Mouse (Mus musculus) cerebral cortex, adult 2 months (tissue): Measurements from ENCODE around the gene Pip5k1b.

Source experiments
- WGBS: fragments of 180-500 bp; shearing (Covaris S2); methylation state at CpG from one replicate; pipeline ENCODE4 v1.1.7; 2018; 5-methylcytosine and 5-hydroxymethylcytosine counted together

Gene Pip5k1b

DNA sequence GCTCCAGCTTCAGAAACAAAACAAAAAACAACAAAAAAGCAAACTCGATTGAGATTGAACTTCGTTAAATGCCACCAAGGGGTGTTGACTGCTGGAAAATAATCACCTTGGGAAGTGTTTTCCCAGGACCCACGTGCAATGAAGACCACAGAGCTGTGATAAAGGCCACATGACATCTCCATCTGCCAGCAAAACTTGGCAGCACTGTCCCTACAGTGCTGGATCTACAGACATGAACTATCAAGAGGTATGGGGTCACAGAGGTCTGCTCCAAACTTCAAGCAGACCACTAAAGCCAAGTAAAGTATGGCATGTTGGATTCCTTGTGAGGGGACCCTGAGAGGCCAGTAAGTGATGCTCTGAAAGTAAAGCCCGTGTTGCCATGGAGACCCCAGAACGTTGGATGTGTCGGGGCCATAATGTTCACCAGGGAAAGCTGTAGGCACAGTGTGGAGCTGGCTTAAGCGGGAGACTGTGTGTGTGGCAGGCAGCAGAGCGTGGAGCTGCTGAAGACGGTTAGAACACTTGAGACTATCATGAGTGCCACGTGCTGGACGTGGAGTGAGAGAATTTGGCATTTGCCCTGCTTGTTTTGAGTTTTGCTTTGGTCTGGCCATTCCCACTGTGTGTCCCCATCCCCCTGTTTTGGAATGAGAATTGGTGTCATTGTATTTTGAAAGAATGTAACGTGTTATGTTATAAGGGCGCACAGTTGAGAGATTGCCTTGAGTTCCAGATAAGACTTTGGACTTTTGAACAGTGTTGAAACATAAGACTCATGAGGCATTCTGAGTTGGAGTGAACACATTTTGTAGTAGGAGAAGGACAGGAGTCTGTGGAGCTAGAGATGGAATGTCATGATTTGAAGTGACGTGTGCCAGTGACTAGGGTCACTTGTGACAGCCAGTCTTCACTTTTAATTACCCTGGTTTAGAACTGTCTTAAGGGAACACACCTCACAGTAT, 12.0 kb downstream of the Pip5k1b start:
- 78% methylated on average over 14 of the region's 14 CpGs for WGBS

DNA sequence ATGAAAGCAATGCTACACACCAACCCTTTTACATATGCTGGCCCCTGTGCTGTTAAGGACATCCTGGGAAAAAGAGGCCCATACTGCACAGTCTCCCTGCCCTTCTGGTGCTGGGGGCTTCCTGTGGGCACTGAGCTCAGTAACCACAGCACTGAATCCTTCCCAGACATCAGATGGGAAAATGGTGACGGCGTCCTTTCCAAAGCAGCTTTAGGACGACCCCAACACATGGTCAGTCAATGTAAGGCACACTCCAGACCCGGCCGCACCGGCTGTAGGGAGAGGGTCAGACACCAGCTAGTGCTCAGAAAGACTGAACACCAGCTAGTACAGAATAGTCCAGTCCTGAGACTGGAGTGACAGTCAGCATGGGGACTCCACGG, 13.4 kb downstream of the Pip5k1b start:
- WGBS: 95% methylated on average over 7 of the region's 7 CpGs

DNA sequence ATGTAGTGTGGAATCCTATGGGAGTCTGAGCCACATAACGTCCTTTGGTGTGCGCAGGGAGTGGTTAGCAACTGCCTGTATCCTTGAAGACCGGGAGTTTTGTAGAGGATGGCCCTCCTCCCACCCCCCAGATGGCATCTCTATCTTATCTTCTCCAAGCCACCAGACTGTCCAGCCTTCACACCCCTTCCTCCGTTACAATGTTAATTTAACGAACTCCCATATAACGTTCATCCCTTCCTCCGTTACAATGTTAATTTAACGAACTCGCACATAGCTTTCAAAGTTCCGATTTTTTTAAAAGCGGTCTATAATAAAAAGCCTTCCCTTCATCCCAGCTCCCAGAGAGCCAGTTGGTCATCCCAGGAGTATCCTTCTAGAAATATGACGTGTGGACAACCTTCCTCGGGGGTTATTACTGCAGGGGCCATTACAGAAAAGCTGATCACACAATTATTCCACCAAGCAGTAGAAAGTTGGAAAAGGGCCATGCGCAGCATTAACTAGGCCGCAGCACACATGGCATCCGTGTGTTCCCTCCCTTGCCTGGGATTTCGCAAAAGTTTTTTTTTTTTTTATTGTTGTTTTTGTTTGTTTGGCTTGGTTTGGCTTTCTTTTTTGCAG, 13.9 kb downstream of the Pip5k1b start:
- WGBS: 80% methylated on average over 17 of the region's 17 CpGs

DNA sequence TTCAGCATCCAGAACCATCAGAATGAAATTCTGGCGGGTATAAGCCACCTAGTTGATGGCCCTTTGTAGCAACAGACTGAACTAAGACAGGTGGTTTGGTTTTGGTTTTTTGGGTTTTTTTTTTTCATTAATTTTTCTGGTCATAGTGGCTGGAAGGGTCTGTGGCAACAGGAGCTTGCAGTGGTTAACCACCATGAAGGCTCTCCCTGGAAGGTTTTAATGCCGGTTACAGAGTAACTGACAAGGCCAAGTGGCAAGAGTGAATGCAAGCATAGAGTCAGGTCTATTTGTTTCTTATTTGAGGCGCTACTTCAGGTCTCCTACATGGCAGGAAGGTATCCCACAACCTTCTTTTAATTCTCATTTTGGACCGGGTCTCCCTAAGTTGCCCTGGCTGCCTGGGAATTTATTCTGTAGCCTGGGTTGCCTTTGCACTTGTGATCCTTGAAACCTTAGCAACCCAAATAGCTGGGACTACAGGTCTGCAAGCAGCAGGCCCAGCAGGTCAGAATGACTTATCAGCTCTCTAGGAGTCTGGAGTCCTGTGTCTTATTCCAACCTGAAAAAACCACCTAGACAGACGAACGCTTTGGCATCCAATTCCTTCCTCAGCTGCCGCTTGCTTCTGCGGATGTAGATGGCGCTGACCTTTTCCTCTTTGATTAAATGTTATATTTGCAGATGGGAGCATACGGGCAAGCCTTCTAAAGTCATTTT, 14.6 kb downstream of the Pip5k1b start:
- WGBS: 95% methylated on average over 10 of the region's 10 CpGs

DNA sequence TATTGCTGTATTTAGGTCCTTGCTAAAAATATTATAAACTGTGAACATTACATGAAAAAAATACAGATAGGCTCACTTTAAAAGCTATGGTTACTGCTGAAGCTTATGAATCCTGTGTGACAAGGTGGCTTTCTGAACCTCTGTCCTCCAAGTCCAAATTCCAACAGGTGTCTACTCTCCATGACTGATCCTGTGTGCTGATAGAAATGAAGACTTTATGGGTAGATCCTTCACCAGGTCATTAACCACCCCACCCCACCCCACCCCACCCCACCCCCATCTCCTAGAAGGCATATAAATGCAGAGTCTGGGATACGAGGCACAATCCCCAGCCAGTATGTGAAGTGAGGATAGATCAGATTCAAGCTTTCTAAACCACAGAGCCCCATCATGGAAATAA, 16.6 kb downstream of the Pip5k1b start:
- 97% methylated on average over 1 of the region's 1 CpGs for WGBS

DNA sequence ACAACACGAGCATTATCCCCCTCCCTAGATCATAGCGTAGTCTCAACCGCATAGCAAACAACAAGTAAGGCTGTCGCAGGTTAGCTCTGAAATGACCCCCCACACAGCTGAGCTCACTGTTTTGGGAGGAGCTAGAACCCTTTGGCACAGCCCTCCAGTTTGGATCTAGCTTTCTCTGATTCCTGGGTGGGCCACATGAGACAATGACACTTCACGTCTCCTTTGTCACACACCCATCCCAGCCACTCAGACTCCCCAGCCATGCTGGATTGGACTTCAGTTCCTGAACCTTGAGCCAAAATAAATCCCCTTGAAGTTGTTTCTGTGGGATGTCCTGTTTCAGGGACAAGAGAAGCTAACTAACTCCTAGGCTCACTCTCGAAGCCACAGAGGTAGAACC, 17.5 kb downstream of the Pip5k1b start:
- WGBS: 89% methylated on average over 6 of the region's 6 CpGs

DNA sequence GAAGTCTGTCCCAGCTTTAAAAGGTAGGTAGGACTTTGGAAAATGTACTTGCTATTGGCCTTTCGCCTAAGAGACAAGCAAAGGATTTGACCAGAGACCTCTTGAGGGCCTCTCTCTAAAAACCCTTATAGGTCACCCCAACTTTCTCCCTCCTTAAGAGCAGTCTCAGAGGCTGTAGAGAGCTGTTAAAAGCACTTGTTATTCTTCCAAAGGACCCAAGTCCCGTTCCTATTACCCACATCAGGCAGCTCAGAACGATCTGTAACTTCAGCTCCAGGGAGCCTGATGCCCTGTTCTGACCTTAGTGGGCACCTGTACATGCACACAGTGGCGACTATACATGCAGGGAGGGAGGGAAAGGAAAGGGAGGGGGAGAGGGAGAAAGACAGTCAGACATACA, 18.0 kb downstream of the Pip5k1b start:
- 87% methylated on average over 4 of the region's 4 CpGs for WGBS

DNA sequence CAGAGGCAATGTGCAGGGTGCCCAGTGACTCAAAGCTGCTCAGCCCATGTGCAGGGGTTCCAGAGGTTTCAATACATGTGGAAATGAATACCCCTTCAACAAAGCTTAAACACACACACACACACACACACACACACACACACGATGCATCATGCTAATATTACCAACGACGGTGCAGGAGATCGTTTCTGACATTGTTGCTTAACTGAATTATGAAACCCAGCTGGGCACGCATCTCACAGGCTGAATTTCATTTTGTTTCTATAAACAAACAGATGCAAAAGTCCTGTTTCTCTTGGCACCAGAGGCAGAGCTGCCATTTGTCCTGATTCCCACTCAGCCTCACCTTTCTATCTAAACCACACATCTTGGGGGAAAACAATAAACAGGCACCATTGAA, 18.8 kb downstream of the Pip5k1b start:
- 53% methylated on average over 5 of the region's 5 CpGs for WGBS

DNA sequence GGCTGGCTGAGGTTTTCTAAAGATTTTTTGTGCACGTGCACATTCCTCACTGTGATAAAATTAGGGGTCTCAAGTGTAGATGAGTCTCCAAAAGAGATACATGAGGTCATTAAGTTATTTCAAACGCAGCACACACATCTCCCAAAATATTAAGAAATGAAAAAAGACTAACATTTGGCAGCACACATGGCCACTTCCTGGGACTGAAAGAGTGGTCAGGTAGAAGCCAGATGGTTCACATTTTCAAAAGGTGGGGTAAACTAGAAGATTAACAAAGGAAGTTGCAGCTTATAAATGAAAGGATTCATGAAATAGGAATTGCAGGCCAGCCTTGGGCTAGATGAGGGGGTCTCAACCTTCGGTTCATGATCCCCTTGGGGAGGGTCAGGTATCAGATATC, 19.4 kb downstream of the Pip5k1b start:
- WGBS: 88% methylated on average over 3 of the region's 3 CpGs

DNA sequence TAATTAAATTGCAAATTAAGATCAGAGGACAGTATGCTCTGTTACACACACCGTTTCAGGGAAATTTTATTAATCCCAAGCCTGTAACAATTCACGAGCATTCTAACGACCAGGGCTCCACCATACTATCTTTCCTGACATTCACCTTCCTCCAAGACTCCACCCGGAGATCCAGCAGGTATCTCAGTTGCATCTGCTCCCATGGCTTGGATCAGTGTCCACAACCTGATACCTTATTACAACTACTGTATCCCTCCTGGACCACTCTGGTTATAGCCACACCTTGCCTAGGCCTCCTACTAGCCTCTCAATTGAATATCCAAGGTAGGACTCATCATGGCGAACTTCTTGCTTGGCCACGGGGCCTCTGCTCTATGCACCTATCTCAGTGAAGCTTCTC, 20.5 kb downstream of the Pip5k1b start:
- 84% methylated on average over 6 of the region's 6 CpGs for WGBS

DNA sequence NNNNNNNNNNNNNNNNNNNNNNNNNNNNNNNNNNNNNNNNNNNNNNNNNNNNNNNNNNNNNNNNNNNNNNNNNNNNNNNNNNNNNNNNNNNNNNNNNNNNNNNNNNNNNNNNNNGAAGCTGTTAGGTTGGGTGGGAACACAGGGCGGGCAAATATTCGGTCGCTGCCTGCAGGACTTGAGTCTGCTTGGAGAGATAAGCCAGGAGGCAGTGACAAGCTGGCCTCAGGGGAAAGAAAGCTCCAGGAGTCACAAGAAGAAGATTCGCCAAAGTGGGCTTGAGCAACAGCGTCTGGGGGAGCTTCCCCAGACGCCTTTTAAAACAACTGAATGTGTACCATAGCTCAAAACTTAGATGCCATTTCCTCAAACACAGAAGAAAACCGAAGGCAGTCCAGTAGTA, 20.9 kb downstream of the Pip5k1b start:
- WGBS: 87% methylated on average over 7 of the region's 7 CpGs

DNA sequence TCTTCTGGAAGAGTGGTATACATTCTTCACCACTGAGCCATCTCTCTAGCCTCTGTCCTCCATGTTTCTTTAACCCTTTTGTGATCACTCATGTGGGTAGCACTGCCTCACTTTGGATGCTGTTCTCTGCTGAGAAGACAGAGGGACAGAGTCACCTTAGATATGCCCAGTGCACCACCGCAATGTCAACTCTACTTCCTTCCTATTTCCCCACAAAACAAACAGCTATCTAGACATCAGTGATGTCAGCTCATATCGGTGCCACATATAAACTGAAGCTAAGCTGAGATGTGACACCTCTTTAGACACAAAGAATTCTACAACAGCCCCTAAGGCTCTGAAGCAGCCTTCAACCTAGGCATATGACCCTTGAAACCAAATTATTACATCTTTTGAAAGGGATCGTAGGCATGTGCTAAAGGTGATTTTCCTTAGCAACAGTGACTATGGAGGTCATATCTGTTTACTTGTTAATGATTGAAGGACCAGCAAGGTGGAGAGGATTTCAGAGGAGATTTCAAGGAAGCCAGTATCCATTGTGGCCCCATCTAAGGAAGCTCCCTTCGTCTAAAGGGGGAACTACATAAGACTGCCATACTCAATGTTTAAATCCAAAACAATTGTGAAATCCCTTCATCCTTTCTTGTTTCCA, 26.6 kb downstream of the Pip5k1b start:
- 87% methylated on average over 4 of the region's 4 CpGs for WGBS

DNA sequence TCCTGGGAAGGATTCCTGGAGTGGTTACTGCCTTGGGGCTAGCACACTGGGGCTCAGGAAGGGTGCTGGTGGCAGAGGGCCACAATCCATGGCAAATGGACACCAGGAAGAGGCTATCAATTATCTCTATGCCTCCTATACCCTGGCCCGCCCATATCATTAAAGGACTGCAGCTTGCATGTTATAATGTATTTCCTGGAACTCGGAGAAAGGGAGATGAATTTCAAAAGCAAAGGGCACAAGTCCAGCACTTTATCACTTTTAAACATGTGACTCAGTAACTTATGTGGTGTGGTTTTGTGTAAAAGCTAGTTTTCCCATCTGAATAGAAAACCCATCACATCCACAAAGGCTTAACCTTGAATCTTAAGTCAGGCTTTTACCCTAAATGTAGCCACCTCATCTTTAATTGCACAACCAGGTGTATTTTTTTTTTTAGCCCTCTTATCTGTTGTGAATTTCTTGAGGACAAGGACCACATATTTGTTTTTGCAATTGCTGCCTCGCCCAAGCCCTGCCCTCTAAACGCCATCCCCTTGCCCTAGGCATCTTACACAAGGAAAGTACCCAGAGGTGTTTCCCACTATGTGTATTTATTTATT, 27.4 kb downstream of the Pip5k1b start:
- 89% methylated on average over 4 of the region's 4 CpGs for WGBS

DNA sequence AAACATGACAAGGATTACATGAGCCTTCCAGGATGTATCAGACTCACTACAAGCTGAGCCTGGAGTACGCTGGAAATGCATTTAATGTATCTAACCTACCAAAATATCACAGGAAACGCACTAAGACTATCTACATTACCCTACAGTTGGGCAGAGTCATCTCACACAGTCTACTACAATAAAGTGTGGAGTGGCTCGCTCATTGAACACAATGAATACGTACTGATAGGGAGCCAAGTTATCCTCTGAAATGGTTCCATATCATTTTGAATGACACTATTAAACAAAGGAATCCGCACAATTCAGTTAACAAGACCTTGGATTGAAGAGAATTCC, 28.1 kb downstream of the Pip5k1b start:
- 90% methylated on average over 5 of the region's 5 CpGs for WGBS

DNA sequence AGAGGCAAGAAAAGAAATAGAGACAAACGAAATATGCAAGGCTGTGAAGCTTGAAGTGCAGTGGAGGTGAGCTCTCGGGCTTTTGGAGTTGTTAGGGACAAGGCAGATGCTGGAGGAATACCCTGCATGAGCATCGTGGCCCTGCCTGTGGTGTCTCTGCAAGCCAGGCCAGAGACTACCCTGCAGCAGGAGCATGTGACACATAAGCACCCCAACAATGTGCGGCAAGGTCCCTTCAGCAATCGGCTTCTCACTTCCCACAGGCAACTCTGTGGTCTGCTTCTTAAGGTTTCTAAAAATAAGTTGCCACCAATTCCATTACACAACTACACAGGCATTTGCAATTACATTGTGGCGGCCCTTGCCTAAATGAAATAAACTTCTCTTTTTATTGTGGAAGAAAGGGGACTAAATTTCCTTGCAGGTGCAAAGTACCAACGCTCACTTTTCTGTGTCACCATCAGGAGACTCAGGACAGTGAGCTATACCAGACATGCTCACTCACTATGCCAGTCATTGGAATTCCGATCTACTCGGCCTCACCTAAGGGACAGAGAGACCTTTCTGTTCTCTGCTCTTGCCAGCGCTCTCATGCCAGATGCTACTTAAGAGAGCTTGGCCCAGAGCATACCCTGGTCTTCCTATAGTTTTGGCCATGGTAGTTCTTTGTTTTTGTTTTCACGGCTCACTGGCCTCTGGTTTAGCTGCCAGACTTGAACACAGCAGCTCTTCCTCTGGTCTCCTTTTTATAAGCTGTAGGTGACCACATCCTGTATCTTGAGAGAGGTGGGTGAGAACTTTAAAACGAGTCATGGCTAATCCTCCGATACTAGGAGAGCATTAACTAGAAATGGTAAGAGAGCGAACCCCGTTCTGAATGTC, 28.7 kb downstream of the Pip5k1b start:
- WGBS: 70% methylated on average over 15 of the region's 15 CpGs

DNA sequence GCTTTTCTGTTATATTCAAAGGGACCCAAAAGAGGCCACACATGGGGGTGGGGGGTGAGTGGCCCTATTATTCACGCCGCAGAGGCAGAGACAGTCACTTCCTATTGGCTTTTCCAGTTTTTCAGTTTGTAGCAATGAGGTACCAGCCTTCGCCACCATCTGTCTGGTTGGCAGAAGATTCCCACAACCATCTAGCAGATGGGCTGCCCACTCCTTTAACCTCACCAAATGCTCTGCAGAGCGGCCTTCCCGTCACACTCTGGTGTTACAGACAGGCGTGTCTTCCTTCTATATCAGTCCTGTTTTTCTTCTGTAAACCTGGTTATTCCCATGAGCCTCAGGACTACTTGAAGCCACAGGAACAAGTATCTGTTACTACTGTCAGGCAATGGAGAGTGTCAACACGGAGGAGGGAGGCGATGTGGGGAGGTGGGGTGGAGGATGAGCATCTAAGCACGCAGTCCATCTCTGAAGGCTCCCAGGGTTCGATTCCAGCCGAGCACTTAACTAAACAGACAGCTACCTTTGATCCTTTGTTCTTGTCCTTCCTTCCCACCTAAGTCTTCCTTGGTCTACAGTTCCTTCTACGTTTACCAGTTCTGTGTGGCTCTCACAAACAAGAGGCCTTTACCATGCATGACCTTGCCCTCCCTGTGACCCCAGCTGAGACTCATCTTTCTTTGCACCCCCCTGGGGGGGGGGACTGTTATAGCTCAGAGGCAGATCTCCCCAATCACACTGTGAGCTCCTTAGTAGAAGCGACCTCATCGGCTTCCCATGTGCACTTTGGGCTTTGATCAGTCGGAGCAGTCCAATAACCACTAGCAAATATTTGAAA, 32.0 kb downstream of the Pip5k1b start:
- WGBS: 63% methylated on average over 15 of the region's 15 CpGs

DNA sequence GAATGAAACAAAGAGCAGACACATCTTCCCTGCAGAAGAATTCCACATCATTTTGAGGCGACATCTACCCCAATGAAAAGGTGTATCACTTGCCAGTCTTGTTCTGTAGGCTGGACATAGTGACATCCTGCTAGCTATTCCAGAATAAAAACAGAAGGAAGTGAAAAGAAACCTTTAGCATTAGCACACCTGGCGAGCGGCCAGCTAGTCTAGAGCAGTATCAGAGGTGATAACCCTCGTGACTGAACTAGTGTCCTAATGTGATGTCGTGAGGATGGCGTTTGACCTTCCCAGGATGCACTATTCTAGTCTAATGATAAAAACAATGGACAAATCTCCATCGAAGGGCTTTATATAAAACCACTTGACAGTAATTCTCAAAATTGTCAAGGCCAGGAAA, 33.7 kb downstream of the Pip5k1b start:
- WGBS: 90% methylated on average over 7 of the region's 7 CpGs

DNA sequence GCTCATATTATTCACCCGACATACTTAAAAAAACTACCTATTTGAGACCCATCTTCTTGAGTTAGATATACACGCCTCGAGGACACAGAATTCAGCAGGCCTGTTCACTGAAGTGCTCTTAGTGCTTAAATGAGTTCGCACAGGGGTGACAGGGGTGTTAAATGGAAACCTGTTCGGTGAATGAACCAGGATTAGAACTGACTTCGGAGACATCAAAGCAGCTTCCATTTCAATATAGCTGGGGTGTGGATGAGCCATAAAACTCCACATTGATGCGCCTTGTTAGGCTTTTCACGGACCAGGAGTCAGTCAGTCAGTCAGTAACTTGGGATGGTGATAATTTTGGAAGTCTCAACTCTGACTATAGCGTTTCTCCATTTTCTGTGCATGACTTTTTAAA, 34.5 kb downstream of the Pip5k1b start:
- 95% methylated on average over 9 of the region's 9 CpGs for WGBS

DNA sequence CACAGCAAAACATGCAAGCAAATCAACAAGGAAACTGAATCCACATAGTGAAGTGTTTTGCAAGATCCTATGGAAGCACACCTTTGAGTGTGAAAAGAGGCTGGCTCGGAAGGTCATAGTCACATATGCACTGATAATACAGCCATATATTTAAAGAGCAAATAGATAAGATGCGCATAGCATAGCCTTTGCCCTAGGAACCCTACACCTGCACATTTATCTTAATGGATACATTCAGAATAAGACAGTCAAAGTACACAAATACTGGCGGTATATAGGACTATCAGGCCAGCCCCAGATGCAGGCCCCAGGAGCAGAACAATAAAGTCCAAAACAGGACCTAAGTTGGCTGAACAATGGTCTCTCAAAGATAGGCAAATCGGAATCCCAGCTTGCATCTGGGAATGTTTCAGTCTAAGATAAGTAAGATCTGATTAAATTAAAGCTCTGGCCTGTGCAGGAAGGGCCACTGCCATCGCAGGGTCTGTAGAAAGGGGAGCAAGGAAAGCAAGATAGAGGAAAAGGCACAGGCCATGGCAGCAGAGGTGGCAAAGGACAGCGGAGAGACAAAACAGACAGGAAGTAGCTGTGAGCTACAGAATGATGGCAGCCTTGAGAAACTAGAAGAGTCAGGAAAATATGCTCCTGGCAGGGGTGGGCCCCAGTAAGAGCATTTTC, 35.8 kb downstream of the Pip5k1b start:
- 92% methylated on average over 6 of the region's 6 CpGs for WGBS
